Mouse (Mus musculus) hindbrain, embryonic 10.5 days (tissue): Measurements from ENCODE around the gene Stk10. TPM values are rescaled to one million over a fixed set of nuclear protein-coding genes. Genes with fewer than 3 reads are reported as not detected.

Experiments used
- DNase-seq: peaks from one replicate; pipeline ENCODE4 v3.0.0-alpha.2; 2017; ENCODE audit warnings: low spot score
- H3K27ac ChIP-seq: fragments of 300-500 bp; sonication (generic); 2 replicates; pipeline ENCODE4 v1.5.1; 2016; ENCODE audit warnings: mild to moderate bottlenecking, moderate library complexity
- H3K27me3 ChIP-seq: fragments of 300-500 bp; sonication (generic); 2 replicates; pipeline ENCODE4 v1.6.1; 2016; ENCODE audit warnings: mild to moderate bottlenecking; ENCODE audit not compliant: poor library complexity, insufficient read depth, severe bottlenecking
- H3K36me3 ChIP-seq: fragments of 300-500 bp; sonication (generic); 2 replicates; pipeline ENCODE4 v1.6.1; 2016; ENCODE audit warnings: mild to moderate bottlenecking, moderate library complexity
- H3K4me1 ChIP-seq: fragments of 300-500 bp; sonication (generic); replicated peaks from 2 replicates; pipeline ENCODE4 v1.6.1; 2016; ENCODE audit warnings: mild to moderate bottlenecking
- H3K4me3 ChIP-seq: fragments of 300-500 bp; sonication (generic); 2 replicates; pipeline ENCODE4 v1.5.1; 2016; ENCODE audit warnings: mild to moderate bottlenecking, moderate library complexity
- H3K9me3 ChIP-seq: fragments of 300-500 bp; sonication (generic); 2 replicates; pipeline ENCODE4 v1.6.1; 2016; ENCODE audit warnings: mild to moderate bottlenecking, moderate library complexity
- WGBS: fragments of 180-500 bp; shearing (Covaris S2); methylation state at CpG from one replicate; pipeline ENCODE4 v1.1.7; 2016; 5-methylcytosine and 5-hydroxymethylcytosine counted together
- polyA plus RNA-seq: library from polyadenylated mRNA; unstranded; fragments of >200 nt; fragmentation: Nextera tagmentation; extraction: Ambion mirVana; gene quantifications from 2 replicates; pipeline ENCODE4 v1.2.1, GENCODE M21; 2016

The Stk10 gene
- polyA plus RNA-seq, 1 experiment from 2014 or later: 3.0 TPM

- Histone ChIP-seq H3K27me3 (no peaks in the 10 kb centered on the region), H3K27ac (no peak overlapping the region)
- WGBS: 95% methylated on average over 4 of the region's 4 CpGs
Measured at GRCm38 (mm10) chr11:32671480-32671879, 138.4 kb downstream of the Stk10 start.

More at GRCm38 (mm10) chr11:32671480-32671879, 138.4 kb downstream of the Stk10 start:
- H3K4me1 ChIP-seq: peaks cover 14% of the 10 kb centered on the region
- no peak for DNase-seq
- no peaks in the 10 kb centered on the region for H3K36me3 ChIP-seq
- H3K9me3 ChIP-seq: no peaks in the 10 kb centered on the region
- H3K4me3 ChIP-seq: no peak overlapping the region

Other genes with a start within 250 kb of the Stk10 start
- 2,485 and 2,589 TPM in 2 replicates for gene Hba-a1, start 249.8 kb upstream of the Stk10 start, polyA plus RNA-seq
- gene Hbq1b, start 246.3 kb upstream of the Stk10 start, polyA plus RNA-seq: 6.2 and 6.4 TPM in 2 replicates
- 4,383 and 4,938 TPM in 2 replicates for gene Hba-a2, start 236.8 kb upstream of the Stk10 start, polyA plus RNA-seq
- not detected in 2 replicates for gene Hbq1a, start 233.2 kb upstream of the Stk10 start, polyA plus RNA-seq
- 29.7 and 30.8 TPM in 2 replicates for gene Sh3pxd2b, start 185.5 kb upstream of the Stk10 start, polyA plus RNA-seq
- gene Ubtd2, start 77.9 kb upstream of the Stk10 start, polyA plus RNA-seq: 55.6 and 66.4 TPM in 2 replicates
- gene Efcab9, start 1.2 kb upstream of the Stk10 start, polyA plus RNA-seq: 0.45 TPM in 1 of 2 replicates, not detected in the other
- 89.8 and 94.9 TPM in 2 replicates for gene Fbxw11, start 109.4 kb downstream of the Stk10 start, polyA plus RNA-seq